Mouse (Mus musculus) liver, postnatal 0 days (tissue): ENCODE results near the gene Rps6kl1.

Source experiments
- CTCF ChIP-seq: sonication (generic); IDR thresholded peaks from 2 replicates; pipeline ENCODE4 v1.5.1; 2016; ENCODE audit warnings: antibody characterized with exemption, low read depth
- EP300 ChIP-seq: IDR thresholded peaks from 2 replicates; pipeline ENCODE4 v1.6.1; 2016; ENCODE audit warnings: antibody characterized with exemption, low read depth, mild to moderate bottlenecking

GRCm38 (mm10) chr12:85186361-85186760, 35.3 kb upstream of the Rps6kl1 start:
- TF ChIP-seq EP300 (no peak), CTCF (no peak)
